Mouse (Mus musculus) C2C12 (cell line): ENCODE measurements around the gene Cabp1. TPM values are rescaled to one million over a fixed set of nuclear protein-coding genes. Genes with fewer than 3 reads are reported as not detected.

Experiments used
- H3K27me3 ChIP-seq: one replicate; pipeline ENCODE4 v1.6.1; 2011; ENCODE audit not compliant: control insufficient read depth, insufficient read depth, insufficient read length
- H3K36me3 ChIP-seq: one replicate; pipeline ENCODE4 v1.6.1; 2011; ENCODE audit not compliant: control insufficient read depth, insufficient read depth
- H3K4me3 ChIP-seq: one replicate; pipeline ENCODE4 v1.5.1; 2011; ENCODE audit warnings: mild to moderate bottlenecking, control low read depth; ENCODE audit not compliant: poor library complexity, insufficient read depth, severe bottlenecking
- H3K79me2 ChIP-seq: one replicate; pipeline ENCODE4 v1.6.1; 2011; ENCODE audit not compliant: control insufficient read depth, insufficient read depth
- H3K79me3 ChIP-seq: one replicate; pipeline ENCODE4 v1.6.1; 2011; ENCODE audit warnings: low read depth, control low read depth
- H3ac ChIP-seq: one replicate; pipeline ENCODE3; 2011; ENCODE audit warnings: low read depth; ENCODE audit not compliant: control insufficient read depth, insufficient read length
- CEBPB ChIP-seq: IDR thresholded peaks from one replicate; pipeline ENCODE4 v1.6.1; 2011; ENCODE audit warnings: low read depth, mild to moderate bottlenecking, control low read depth, moderate library complexity
- CTCF ChIP-seq: IDR thresholded peaks from one replicate; pipeline ENCODE4 v1.5.1; 2011; ENCODE audit not compliant: control insufficient read depth, insufficient read depth, insufficient read length
- FOSL1 ChIP-seq: IDR thresholded peaks from one replicate; pipeline ENCODE4 v1.8.0; 2011; ENCODE audit warnings: mild to moderate bottlenecking, low read length; ENCODE audit not compliant: poor library complexity, insufficient read depth, severe bottlenecking
- MAX ChIP-seq: IDR thresholded peaks from one replicate; pipeline ENCODE4 v1.6.1; 2011; ENCODE audit warnings: mild to moderate bottlenecking, control low read depth
- MYOD1 ChIP-seq: IDR thresholded peaks from one replicate; pipeline ENCODE4 v1.6.1; 2011; ENCODE audit warnings: low read depth; ENCODE audit not compliant: control insufficient read depth, insufficient read length
- MYOG ChIP-seq: IDR thresholded peaks from one replicate; pipeline ENCODE4 v1.6.1; 2011; ENCODE audit not compliant: control insufficient read depth, insufficient read length; ENCODE audit errors: extremely low read depth
- USF1 ChIP-seq: IDR thresholded peaks from one replicate; pipeline ENCODE4 v1.6.1; 2011; ENCODE audit warnings: low read depth, mild to moderate bottlenecking, control low read depth, moderate library complexity
- polyA plus RNA-seq: library from polyadenylated mRNA; unstranded; fragments of >200 nt; fragmentation: generic; extraction: Trizol; gene quantifications from one replicate; pipeline ENCODE4 v1.2.1, GENCODE M21; 2012; ENCODE audit warnings: missing spikeins

Gene Cabp1
- polyA plus RNA-seq, 1 experiment: 0.12 TPM

GRCm38 (mm10) chr5:115145253-115145968 lies 48.8 kb downstream of the Cabp1 start:
- Histone ChIP-seq H3K79me3 (no peaks in the 10 kb centered on the region), H3K4me3 (no peak overlapping the region), H3K79me2 (no peaks in the 10 kb centered on the region), H3ac (no peak overlapping the region), H3K36me3 (peaks cover 41% of the 10 kb centered on the region), H3K27me3 (no peaks in the 10 kb centered on the region)
- TF ChIP-seq MAX (no peak), CTCF (no peak), MYOG (no peak), MYOD1 (no peak), USF1 (no peak), CEBPB (no peak), FOSL1 (no peak)

GRCm38 (mm10) chr5:115144471-115144870 lies 49.7 kb downstream of the Cabp1 start:
- TF ChIP-seq CTCF: no peak
- TF ChIP-seq FOSL1: no peak
- no peak for TF ChIP-seq MYOG
- TF ChIP-seq USF1: no peak
- no peak for TF ChIP-seq MYOD1
- TF ChIP-seq CEBPB: no peak
- TF ChIP-seq MAX: no peak
- H3K27me3 ChIP-seq: no peaks in the 10 kb centered on the region
- no peaks in the 10 kb centered on the region for H3K79me3 ChIP-seq
- peaks cover 31% of the 10 kb centered on the region for H3K36me3 ChIP-seq
- no peaks in the 10 kb centered on the region for H3K79me2 ChIP-seq
- H3K4me3 ChIP-seq: no peak overlapping the region
- H3ac ChIP-seq: no peak overlapping the region

GRCm38 (mm10) chr5:115143552-115143951 lies 50.6 kb downstream of the Cabp1 start:
- no peaks in the 10 kb centered on the region for H3K27me3 ChIP-seq
- TF ChIP-seq CTCF: no peak
- no peak for TF ChIP-seq MYOG
- TF ChIP-seq CEBPB: no peak
- no peak for TF ChIP-seq MAX
- no peak for TF ChIP-seq FOSL1
- TF ChIP-seq USF1: no peak
- TF ChIP-seq MYOD1: no peak
- no peaks in the 10 kb centered on the region for H3K79me2 ChIP-seq
- H3K4me3 ChIP-seq: no peak overlapping the region
- peaks cover 24% of the 10 kb centered on the region for H3K36me3 ChIP-seq
- no peaks in the 10 kb centered on the region for H3K79me3 ChIP-seq
- H3ac ChIP-seq: no peak overlapping the region

- H3K36me3 ChIP-seq: peaks cover 12% of the 10 kb centered on the region
- TF ChIP-seq CEBPB (no peak), MYOD1 (no peak), FOSL1 (no peak), MAX (no peak), MYOG (no peak), CTCF (no peak), USF1 (no peak)
- no peaks in the 10 kb centered on the region for H3K27me3 ChIP-seq
- no peak overlapping the region for H3ac ChIP-seq
- no peak overlapping the region for H3K4me3 ChIP-seq
- H3K79me2 ChIP-seq: no peaks in the 10 kb centered on the region
- no peaks in the 10 kb centered on the region for H3K79me3 ChIP-seq
These were observed 51.9 kb downstream of the Cabp1 start for GRCm38 (mm10) chr5:115142166-115142697.

GRCm38 (mm10) chr5:115140726-115141125 lies 53.5 kb downstream of the Cabp1 start:
- H3K4me3 ChIP-seq: no peak overlapping the region
- no peak overlapping the region for H3ac ChIP-seq
- H3K27me3 ChIP-seq: no peaks in the 10 kb centered on the region
- H3K79me3 ChIP-seq: no peaks in the 10 kb centered on the region
- no peak for TF ChIP-seq USF1
- TF ChIP-seq MAX: no peak
- TF ChIP-seq MYOG: no peak
- no peak for TF ChIP-seq CEBPB
- TF ChIP-seq FOSL1: no peak
- no peak for TF ChIP-seq MYOD1
- no peak for TF ChIP-seq CTCF
- H3K36me3 ChIP-seq: no peaks in the 10 kb centered on the region
- H3K79me2 ChIP-seq: no peaks in the 10 kb centered on the region

GRCm38 (mm10) chr5:115139124-115139523 lies 55.1 kb downstream of the Cabp1 start:
- Histone ChIP-seq H3K36me3 (no peaks in the 10 kb centered on the region), H3K27me3 (no peaks in the 10 kb centered on the region), H3K79me2 (peaks cover 4% of the 10 kb centered on the region), H3K4me3 (no peak overlapping the region), H3ac (no peak overlapping the region), H3K79me3 (peaks cover 2% of the 10 kb centered on the region)
- TF ChIP-seq CTCF (no peak), MYOG (no peak), CEBPB (no peak), MYOD1 (no peak), MAX (no peak), USF1 (no peak), FOSL1 (no peak)
